Mouse (Mus musculus): Measurements from ENCODE around the gene Nap1l1.
"Not testable (repeated sequence)": the region's sequence is repeated elsewhere in the genome, so short reads cannot be mapped to it uniquely, and the experiment has no call there.

Nap1l1 gene

GRCm38 (mm10) chr10:111472686-111473510, at the start of gene Nap1l1:
Gene Nap1l1, plus strand, starts transcription at chr10:111473223.
- peak; percentile 98 for DNase-seq (ENCODE audit: low spot score)

DNA sequence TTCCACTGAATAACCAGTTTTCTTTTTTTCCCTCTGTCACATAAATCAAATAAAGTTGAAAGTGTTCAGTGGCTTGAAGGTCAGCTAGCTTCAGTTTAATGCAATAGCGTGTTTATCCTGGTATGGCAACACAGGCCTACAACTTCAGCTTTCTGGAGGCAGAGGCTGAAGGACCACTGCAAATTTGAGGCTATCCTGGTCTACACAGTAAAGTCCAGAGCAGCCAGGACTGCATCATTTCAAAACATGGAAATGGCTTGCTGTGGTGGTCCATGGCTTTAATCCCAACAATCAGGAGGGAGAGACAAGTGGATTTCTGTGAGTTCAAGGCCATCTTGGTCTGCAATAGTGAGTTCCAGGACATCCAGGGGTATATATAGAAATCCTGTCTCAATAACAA, 46.5 kb upstream of the Nap1l1 start:
- no peak for DNase-seq (ENCODE audit: low spot score)

- DNase-seq (ENCODE audit: low spot score), result no peak
Measured at GRCm38 (mm10) chr10:111433502-111433901, 39.5 kb upstream of the Nap1l1 start.

GRCm38 (mm10) chr10:111441034-111441440, 32.0 kb upstream of the Nap1l1 start:
- no peak for DNase-seq (ENCODE audit: low spot score)

GRCm38 (mm10) chr10:111444199-111444598, 28.8 kb upstream of the Nap1l1 start:
- DNase-seq (ENCODE audit: low spot score), result no peak

DNA sequence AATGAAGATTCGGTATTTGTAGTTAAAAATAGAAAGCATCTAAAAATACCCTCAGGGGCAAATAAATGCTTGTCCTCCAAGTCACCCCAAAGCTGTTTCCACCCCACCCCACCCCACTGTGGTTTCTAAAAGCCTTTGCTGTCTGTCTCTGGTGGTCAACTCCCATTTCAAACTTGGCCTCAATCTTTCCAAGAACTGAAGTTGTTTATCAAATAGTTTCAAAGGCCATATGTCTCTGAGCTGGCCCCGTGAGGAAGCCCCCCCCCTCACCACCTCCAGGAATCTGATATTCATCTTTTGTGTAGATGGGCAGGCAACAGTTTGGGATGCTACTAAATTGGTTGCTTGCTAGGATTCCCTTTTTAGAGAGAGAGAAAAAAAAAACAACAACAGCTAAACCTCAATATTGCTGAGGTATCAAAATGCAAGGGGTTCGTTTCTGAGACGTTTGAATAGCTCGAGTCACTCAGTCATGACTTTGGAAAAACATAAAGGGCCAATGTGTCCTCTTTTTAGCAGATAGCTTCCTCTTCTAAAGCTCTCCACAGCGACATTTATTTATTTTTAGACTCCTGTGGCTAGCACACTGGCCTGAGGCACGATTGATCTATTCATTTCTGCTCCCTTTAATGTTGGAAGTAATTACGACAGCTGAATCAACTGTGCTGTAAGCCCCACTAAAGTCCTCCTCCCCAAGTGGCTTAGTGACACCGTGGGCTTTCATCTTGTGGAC, 26.9 kb upstream of the Nap1l1 start:
- no peak for DNase-seq (ENCODE audit: low spot score)

DNA sequence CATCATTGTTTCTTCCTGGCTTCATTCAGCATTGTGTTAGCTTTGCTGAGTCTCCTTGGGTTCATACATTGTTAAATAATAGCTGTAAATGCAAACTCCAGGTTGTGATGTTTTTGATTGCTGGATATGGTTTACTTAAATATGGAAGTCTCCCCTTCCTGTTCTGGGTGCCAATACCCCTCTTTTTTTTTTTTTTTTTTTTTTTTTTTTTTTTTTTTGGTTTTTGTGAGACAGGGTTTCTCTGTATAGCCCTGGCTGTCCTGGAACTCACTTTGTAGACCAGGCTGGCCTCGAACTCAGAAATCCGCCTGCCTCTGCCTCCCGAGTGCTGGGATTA, 26.4 kb upstream of the Nap1l1 start:
- DNase-seq (ENCODE audit: low spot score), result not testable (repeated sequence)

- not testable (repeated sequence) for DNase-seq (ENCODE audit: low spot score)
Measured at GRCm38 (mm10) chr10:111449662-111450061, 23.4 kb upstream of the Nap1l1 start.

DNA sequence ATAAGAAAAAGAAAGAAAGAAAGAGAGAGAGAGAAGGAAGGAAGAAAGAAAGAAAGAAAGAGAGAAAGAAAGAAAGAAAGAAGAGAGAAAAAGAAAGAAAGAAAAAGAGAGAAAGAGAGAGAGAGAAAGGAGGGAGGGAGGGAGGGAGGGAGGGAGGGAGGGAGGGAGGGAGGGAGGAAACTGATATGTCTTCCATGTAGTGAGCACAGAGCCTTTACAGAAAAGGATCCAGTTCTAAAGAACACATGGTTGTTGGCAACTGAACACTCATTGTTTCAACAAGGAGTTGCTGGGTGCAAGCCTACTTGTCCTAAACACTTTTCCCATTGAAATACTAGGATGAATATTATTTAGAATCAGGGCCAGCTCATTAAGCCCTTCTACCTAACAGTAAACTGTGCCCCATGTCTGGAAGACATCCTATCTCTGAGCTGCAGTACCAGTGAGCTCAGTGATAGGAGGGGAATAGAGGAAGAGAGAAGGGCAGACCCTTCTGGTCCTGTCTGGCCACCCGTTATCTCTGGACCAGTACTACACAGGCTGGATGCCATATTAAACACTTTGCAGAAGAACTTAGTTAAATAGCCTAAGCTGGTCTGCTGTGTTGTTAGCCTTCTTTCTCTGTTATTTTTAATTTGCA, 21.2 kb upstream of the Nap1l1 start:
- DNase-seq (ENCODE audit: low spot score), result no peak

DNA sequence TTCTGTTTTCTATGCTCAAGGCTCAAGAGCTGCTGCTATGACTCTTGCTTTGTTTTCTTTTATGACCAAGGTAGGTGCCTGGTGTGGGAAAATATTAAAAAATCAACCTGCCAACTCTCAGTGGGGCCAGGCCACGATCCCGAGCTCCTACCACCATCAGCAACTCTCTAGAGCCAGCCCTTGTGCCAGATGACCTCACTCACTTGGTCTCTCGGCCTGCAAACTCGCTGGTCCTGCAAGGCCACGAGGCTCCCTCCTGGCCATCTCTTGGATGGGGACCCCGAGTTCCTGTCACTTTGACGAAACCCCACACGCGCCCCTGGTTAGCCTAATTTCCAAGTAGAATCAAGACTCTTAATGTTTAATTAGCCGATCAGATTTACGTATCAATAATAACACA, 20.6 kb upstream of the Nap1l1 start:
- no peak for DNase-seq (ENCODE audit: low spot score)

- no peak for DNase-seq (ENCODE audit: low spot score)
Measured at GRCm38 (mm10) chr10:111454698-111455308, 18.2 kb upstream of the Nap1l1 start.

DNA sequence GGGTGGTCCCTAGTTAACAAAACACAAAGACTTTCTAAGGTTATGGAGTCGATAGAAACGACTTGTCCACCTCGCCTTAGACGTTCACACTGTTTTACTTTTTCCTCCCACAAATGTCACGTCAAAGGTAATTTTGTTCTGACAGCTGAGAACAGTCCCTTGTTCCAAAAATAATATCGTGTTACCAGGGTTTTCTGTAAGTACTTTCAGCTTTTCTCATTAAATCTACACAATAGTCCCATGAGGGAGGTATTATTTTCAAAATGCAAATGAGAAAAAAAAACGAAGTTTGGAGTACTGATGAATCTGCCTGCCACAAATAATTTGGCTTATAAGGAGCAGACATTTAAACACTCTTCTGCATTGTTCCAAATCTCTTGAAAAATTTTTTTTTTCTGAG, 14.9 kb upstream of the Nap1l1 start:
- no peak for DNase-seq (ENCODE audit: low spot score)

GRCm38 (mm10) chr10:111459040-111459439, 14.0 kb upstream of the Nap1l1 start:
- DNase-seq (ENCODE audit: low spot score), result no peak

DNA sequence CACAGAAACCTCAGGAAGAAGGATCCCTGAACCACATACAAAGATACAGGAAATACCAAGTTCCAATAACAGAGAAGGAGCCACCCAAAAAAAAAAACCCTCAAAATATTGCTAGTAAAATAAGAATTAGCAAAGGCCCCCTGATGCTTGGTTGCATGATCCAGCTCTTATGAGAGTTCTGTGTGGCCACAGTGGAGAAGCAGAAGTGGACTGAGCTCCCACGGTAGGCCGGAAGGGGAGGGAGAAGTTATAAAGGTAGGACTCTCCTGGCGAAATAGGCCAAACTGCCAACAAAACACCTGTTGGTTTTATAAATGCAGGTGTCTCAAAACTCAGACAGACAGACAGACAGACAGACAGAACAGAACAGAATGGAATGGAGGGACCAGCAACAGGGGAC, 13.1 kb upstream of the Nap1l1 start:
- DNase-seq (ENCODE audit: low spot score), result no peak

GRCm38 (mm10) chr10:111460381-111460780, 12.6 kb upstream of the Nap1l1 start:
- DNase-seq (ENCODE audit: low spot score), result peak; percentile 22

DNA sequence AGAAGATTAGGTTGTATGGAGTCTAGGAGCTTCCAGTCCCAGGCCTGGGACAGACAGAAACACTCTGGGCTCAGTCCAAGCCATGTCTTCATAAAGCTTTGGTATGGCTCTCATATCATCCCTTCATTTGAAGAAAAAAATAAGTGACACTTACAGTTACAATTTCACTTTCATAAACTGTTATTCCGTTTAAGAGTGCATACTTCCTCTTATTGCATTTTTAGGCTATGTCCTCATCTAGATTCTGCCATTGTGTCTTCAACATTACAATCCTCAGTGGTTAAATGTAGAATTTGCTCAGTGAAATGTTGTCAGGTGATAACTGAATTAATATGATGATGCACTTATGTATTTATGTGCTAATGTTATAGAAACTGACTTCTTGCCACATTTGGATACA, 8.2 kb upstream of the Nap1l1 start:
- no peak for DNase-seq (ENCODE audit: low spot score)

- DNase-seq (ENCODE audit: low spot score), result no peak
Measured at GRCm38 (mm10) chr10:111465409-111465808, 7.6 kb upstream of the Nap1l1 start.

- peak; percentile 58 for DNase-seq (ENCODE audit: low spot score)
Measured at GRCm38 (mm10) chr10:111471166-111471565, 1.9 kb upstream of the Nap1l1 start.

DNA sequence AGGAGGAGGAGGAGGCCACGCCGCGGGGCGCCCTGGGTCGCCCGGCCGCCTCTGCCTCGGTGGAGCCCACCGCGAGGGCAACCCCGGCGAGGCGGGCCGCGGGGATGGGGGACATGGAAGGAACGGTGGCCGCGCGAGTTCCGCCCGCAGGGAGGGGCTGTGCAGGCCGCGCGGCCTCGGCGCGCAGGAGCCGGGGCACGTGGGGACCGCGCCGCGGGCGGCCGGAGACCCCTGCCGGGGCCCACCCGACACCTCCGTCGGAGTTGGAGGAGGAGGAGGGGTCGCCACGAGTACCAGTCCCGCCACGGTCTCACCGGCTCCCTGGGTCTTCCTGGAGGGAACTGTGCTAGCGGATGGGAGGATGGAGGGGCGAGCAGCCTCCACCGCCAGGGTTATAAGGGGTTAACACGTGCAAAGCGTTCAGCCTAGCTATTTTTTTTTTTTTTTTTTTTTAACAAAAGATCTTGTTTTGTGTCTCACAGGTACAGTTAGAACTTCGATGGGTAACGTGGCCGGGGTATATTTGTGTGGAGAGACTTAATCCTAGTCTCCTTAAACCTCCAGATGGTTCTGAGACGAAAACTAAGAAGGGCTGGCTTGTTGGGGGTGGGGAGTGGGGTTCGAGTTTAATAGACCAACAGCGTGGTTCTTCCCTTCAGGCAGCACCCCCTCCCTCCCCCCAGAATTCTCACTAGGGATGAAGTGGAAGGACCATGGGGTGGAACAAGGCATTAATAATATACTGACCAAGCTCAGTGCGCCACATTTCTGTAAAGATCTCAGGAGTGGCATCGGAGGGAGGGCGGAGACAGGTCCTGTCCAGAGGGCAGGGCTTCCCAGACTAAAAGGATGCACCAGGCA, 718 bp downstream of the Nap1l1 start:
- DNase-seq (ENCODE audit: low spot score), result no peak

DNA sequence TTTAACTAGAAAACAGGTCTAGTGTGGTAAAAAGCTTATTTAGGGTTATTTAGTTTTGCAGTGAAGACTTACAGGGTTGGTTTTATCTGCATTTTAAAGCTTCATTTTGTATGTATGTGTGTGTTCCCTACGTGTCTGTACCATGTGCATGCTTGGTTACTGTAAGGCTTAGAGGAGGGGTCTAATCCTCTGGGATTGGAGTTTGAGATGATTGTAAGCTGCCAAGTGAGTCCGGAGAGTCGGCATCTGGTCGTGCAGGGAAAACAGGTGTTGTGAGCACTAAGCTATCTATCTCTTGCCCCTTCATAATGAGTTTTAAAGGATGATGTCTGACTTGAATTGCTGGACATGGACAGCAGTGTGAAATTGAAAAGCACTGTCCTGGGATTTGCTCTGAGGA, 3.3 kb downstream of the Nap1l1 start:
- DNase-seq (ENCODE audit: low spot score), result no peak

DNA sequence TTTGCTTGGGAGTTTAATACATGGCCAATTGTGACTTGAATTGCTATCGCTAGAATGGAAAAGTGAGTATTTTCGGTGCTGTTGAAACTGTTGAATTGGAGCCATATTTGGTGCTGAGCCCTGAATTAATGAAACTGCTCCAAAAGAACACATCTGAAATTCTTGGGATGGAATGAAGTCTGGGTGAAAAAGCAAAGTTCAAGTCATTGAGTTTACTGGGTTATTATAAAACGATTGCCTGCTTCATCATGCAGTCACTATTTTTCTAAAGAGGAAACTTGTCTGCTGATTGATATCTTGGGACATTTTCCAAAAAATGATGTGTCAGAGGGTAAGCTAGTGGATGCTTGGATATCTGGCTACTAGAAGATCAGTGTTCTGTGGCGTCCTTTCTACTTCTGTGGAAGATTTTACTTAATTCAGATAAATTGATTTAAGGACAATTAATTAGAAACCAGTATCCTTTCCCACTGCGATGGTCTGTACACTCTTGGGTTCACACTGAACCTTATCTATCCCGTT, 4.0 kb downstream of the Nap1l1 start:
- peak; percentile 18 for DNase-seq (ENCODE audit: low spot score)
